Mouse (Mus musculus) thymus, adult 2 months (tissue): Measurements from ENCODE around the gene Nrp2.

Experiments
- CTCF ChIP-seq: fragments of 200-500 bp; IDR thresholded peaks from 2 replicates; pipeline ENCODE4 v1.5.1; 2012; ENCODE audit warnings: mild to moderate bottlenecking, control low read depth, low read length, moderate library complexity, borderline replicate concordance; ENCODE audit not compliant: control insufficient read depth, poor library complexity, insufficient read depth; ENCODE audit errors: extremely low read depth
- POLR2A ChIP-seq: fragments of 200-500 bp; IDR thresholded peaks from 2 replicates; pipeline ENCODE4 v1.6.1; 2012; ENCODE audit warnings: mild to moderate bottlenecking, low read length, control low read depth, moderate library complexity; ENCODE audit not compliant: control insufficient read depth, poor library complexity, insufficient read depth; ENCODE audit errors: extremely low read depth

GRCm38 (mm10) chr1:62750408-62751008 lies 47.4 kb downstream of the Nrp2 start:
- TF ChIP-seq CTCF (no peak), POLR2A (no peak)
